Mouse (Mus musculus) naive thymus-derived CD4-positive, alpha-beta T cell, adult 2 months (primary cell): ENCODE measurements around the gene Mroh2a.
A peak's percentile ranks its signal among the peaks of the same experiment; 100 is the strongest.

Experiments used
- DNase-seq: peaks from one replicate; pipeline ENCODE4 v3.0.0-alpha.2; 2011; ENCODE audit warnings: low read depth

The Mroh2a gene

GRCm38 (mm10) chr1:88258881-88259642 is 32.3 kb downstream of the Mroh2a start:
- DNase-seq: no peak

- DNase-seq: no peak
Observed at GRCm38 (mm10) chr1:88259643-88260024, 32.8 kb downstream of the Mroh2a start.

GRCm38 (mm10) chr1:88260114-88260513 is 33.3 kb downstream of the Mroh2a start:
- no peak for DNase-seq

- no peak for DNase-seq
Observed at GRCm38 (mm10) chr1:88260604-88261377, 34.0 kb downstream of the Mroh2a start.

GRCm38 (mm10) chr1:88261706-88262105 is 34.9 kb downstream of the Mroh2a start:
- DNase-seq: no peak

GRCm38 (mm10) chr1:88262255-88262654 is 35.5 kb downstream of the Mroh2a start:
- no peak for DNase-seq

- no peak for DNase-seq
Observed at GRCm38 (mm10) chr1:88262961-88263360, 36.2 kb downstream of the Mroh2a start.

- DNase-seq: no peak
Observed at GRCm38 (mm10) chr1:88263778-88264177, 37.0 kb downstream of the Mroh2a start.

GRCm38 (mm10) chr1:88264237-88264868 is 37.6 kb downstream of the Mroh2a start:
- DNase-seq: no peak

GRCm38 (mm10) chr1:88264869-88265240 is 38.1 kb downstream of the Mroh2a start:
- DNase-seq: no peak

GRCm38 (mm10) chr1:88266123-88266522 is 39.3 kb downstream of the Mroh2a start:
- no peak for DNase-seq

- no peak for DNase-seq
Observed at GRCm38 (mm10) chr1:88267489-88267888, 40.7 kb downstream of the Mroh2a start.

GRCm38 (mm10) chr1:88268070-88268469 is 41.3 kb downstream of the Mroh2a start:
- no peak for DNase-seq

- DNase-seq: no peak
Observed at GRCm38 (mm10) chr1:88269539-88270309, 42.9 kb downstream of the Mroh2a start.

- no peak for DNase-seq
Observed at GRCm38 (mm10) chr1:88272851-88273250, 46.1 kb downstream of the Mroh2a start.

- no peak for DNase-seq
Observed at GRCm38 (mm10) chr1:88273326-88273725, 46.5 kb downstream of the Mroh2a start.

- no peak for DNase-seq
Observed at GRCm38 (mm10) chr1:88273832-88274231, 47.0 kb downstream of the Mroh2a start.

GRCm38 (mm10) chr1:88274371-88275077 is 47.7 kb downstream of the Mroh2a start:
- no peak for DNase-seq

- peak; percentile 38 for DNase-seq
Observed at GRCm38 (mm10) chr1:88275078-88275680, 48.4 kb downstream of the Mroh2a start.

GRCm38 (mm10) chr1:88275698-88276523 is 49.1 kb downstream of the Mroh2a start:
- DNase-seq: peak; percentile 67
